Mouse (Mus musculus) cerebellum, adult 2 months (tissue): ENCODE measurements around the gene Lman2.

Experiments used
- CTCF ChIP-seq: fragments of 200-500 bp; IDR thresholded peaks from 2 replicates; pipeline ENCODE4 v1.5.1; 2011; ENCODE audit warnings: low read depth, mild to moderate bottlenecking, control low read depth, low read length, moderate library complexity, borderline replicate concordance; ENCODE audit not compliant: insufficient read depth
- POLR2A ChIP-seq: fragments of 200-500 bp; IDR thresholded peaks from 2 replicates; pipeline ENCODE4 v1.6.1; 2011; ENCODE audit warnings: low read length, control low read depth, borderline replicate concordance; ENCODE audit not compliant: insufficient read depth

GRCm38 (mm10) chr13:55374206-55374924, 11.8 kb upstream of the Lman2 start:
- TF ChIP-seq CTCF (no peak), POLR2A (no peak)
